ENCODE assay signal across 22 mouse cellular contexts in the genomic region with DNA sequence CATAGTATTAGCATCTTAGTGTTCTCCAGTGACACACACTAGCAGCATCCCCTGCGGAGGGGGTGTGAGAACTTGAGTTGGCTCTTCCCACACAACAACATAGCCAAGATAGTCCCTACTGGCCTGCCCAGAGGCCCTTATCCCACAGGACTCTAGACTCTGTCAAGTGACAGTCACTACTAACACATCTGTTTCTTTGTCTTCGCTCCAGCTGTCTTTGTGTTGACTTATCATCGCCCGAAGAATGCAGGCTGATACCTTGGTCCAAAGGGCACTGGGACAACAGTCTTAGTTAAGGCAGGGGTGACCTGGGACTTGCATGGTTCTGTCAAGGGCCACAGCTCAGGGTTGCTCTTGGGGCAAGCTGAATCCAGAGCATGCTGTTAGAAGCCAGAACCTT.
"Had no signal": no experiment of that assay in that cellular context is flagged by ENCODE, and none has a peak within 500 bp of the region (broad histone marks: within the 10 kb centered on the region; RNA-seq: fewer than 3 reads in every experiment).

No protein-coding gene starts in this region.

- H3K36me3 ChIP-seq: heart, embryonic 15.5 days; hindbrain, embryonic 13.5 days; limb, embryonic 13.5 days; limb, embryonic 15.5 days; liver, embryonic 12.5 days had no signal

- H3K4me1 ChIP-seq: heart, embryonic 13.5 days; heart, embryonic 15.5 days; hindbrain, embryonic 13.5 days; hindbrain, embryonic 15.5 days; limb, embryonic 13.5 days; limb, embryonic 15.5 days; liver, embryonic 12.5 days had no signal

- ATAC-seq: hindbrain, postnatal 0 days; liver, embryonic 12.5 days had no signal

- DNase-seq: gastrocnemius, postnatal 14 days; gastrocnemius, postnatal 36 days; heart, adult 11 months; heart, adult 2 months; heart, postnatal 14 days; heart, postnatal 36 days; kidney, adult 18-20 months; kidney, postnatal 14 days; kidney, postnatal 4 days; left cerebral cortex, postnatal 4 days had no signal

- H3K4me3 ChIP-seq: heart, adult 2 months; heart, embryonic 13.5 days; heart, embryonic 15.5 days; hindbrain, embryonic 13.5 days; hindbrain, embryonic 15.5 days; layer of hippocampus, adult 2 months; limb, embryonic 13.5 days; limb, embryonic 15.5 days; liver, embryonic 12.5 days had no signal

- H3K27me3 ChIP-seq: heart, embryonic 13.5 days; heart, embryonic 15.5 days; hindbrain, embryonic 13.5 days; hindbrain, embryonic 15.5 days; limb, embryonic 13.5 days; limb, embryonic 15.5 days; liver, embryonic 12.5 days had no signal

- H3K27ac ChIP-seq: heart, adult 2 months; heart, embryonic 13.5 days; heart, embryonic 15.5 days; hindbrain, embryonic 13.5 days; hindbrain, embryonic 15.5 days; hindbrain, postnatal 0 days; kidney, postnatal 0 days; layer of hippocampus, adult 2 months; limb, embryonic 13.5 days; limb, embryonic 15.5 days; liver, embryonic 12.5 days; liver, embryonic 14.5 days had no signal

- H3K4me2 ChIP-seq: heart, embryonic 11.5 days; heart, embryonic 13.5 days; heart, embryonic 15.5 days; hindbrain, embryonic 13.5 days; hindbrain, embryonic 15.5 days; limb, embryonic 13.5 days; limb, embryonic 15.5 days; liver, embryonic 12.5 days had no signal

- H3K9me3 ChIP-seq: hindbrain, embryonic 15.5 days; limb, embryonic 15.5 days had no signal

- H3K9ac ChIP-seq: heart, embryonic 13.5 days; heart, embryonic 15.5 days; hindbrain, embryonic 13.5 days; hindbrain, embryonic 15.5 days; limb, embryonic 13.5 days; limb, embryonic 15.5 days; liver, embryonic 12.5 days; liver, embryonic 14.5 days had no signal
